Mouse (Mus musculus): Measurements from ENCODE around the gene Adh7.
A peak's percentile ranks its signal among the peaks of the same experiment; 100 is the strongest.

The Adh7 gene

GRCm38 (mm10) chr3:138217631-138218264, at the start of gene Adh7:
Gene Adh7 (plus strand): TSS chr3:138217760.
- no peak for DNase-seq

- DNase-seq: peak; percentile 11
Measured at GRCm38 (mm10) chr3:138173291-138173690, 44.3 kb upstream of the Adh7 start.

GRCm38 (mm10) chr3:138175551-138175950, 42.0 kb upstream of the Adh7 start:
- DNase-seq: no peak

GRCm38 (mm10) chr3:138182019-138182418, 35.5 kb upstream of the Adh7 start:
- DNase-seq: no peak

GRCm38 (mm10) chr3:138183371-138183770, 34.2 kb upstream of the Adh7 start:
- no peak for DNase-seq

GRCm38 (mm10) chr3:138185290-138185689, 32.3 kb upstream of the Adh7 start:
- DNase-seq: peak; percentile 10

GRCm38 (mm10) chr3:138185995-138186930, 31.3 kb upstream of the Adh7 start:
- DNase-seq: no peak

GRCm38 (mm10) chr3:138192260-138192659, 25.3 kb upstream of the Adh7 start:
- DNase-seq: no peak

- DNase-seq: no peak
Measured at GRCm38 (mm10) chr3:138193683-138194302, 23.8 kb upstream of the Adh7 start, which contains the start of gene 4930579F01Rik. Gene 4930579F01Rik (minus strand): TSS chr3:138193825.

GRCm38 (mm10) chr3:138197093-138197492, 20.5 kb upstream of the Adh7 start:
- DNase-seq: no peak

- no peak for DNase-seq
Measured at GRCm38 (mm10) chr3:138197556-138197955, 20.0 kb upstream of the Adh7 start.

- peak; percentile 89 for DNase-seq
Measured at GRCm38 (mm10) chr3:138197973-138198721, 19.4 kb upstream of the Adh7 start.

- no peak for DNase-seq
Measured at GRCm38 (mm10) chr3:138198722-138199068, 18.9 kb upstream of the Adh7 start.

GRCm38 (mm10) chr3:138208821-138209220, 8.7 kb upstream of the Adh7 start:
- DNase-seq: no peak

- no peak for DNase-seq
Measured at GRCm38 (mm10) chr3:138210432-138211075, 7.0 kb upstream of the Adh7 start.

GRCm38 (mm10) chr3:138212431-138212951, 5.1 kb upstream of the Adh7 start:
- DNase-seq: no peak

- DNase-seq: no peak
Measured at GRCm38 (mm10) chr3:138215395-138215989, 2.1 kb upstream of the Adh7 start.

GRCm38 (mm10) chr3:138216091-138216490, 1.5 kb upstream of the Adh7 start:
- DNase-seq: no peak

GRCm38 (mm10) chr3:138221116-138221515, 3.6 kb downstream of the Adh7 start:
- no peak for DNase-seq

- DNase-seq: no peak
Measured at GRCm38 (mm10) chr3:138222511-138222910, 5.0 kb downstream of the Adh7 start.

- peak; percentile 91 for DNase-seq
Measured at GRCm38 (mm10) chr3:138222952-138223351, 5.4 kb downstream of the Adh7 start.

All from kidney, adult 9 months (tissue).